Mouse (Mus musculus): ENCODE data around the gene Smyd1. TPM values are rescaled to one million over a fixed set of nuclear protein-coding genes. Genes with fewer than 3 reads are reported as not detected.
"Not testable (repeated sequence)": the region's sequence is repeated elsewhere in the genome, so short reads cannot be mapped to it uniquely, and the experiment has no call there.

Gene Smyd1
- polyA plus RNA-seq, 1 experiment from 2014 or later, result 9.6 TPM

- Histone ChIP-seq H3K4me1 (no peaks in the 10 kb centered on the region), H3K4me2 (no peak overlapping the region), H3K27ac (no peak overlapping the region), H3K9me3 (no peaks in the 10 kb centered on the region), H3K9ac (no peak overlapping the region), H3K36me3 (no peaks in the 10 kb centered on the region), H3K27me3 (no peaks in the 10 kb centered on the region), H3K4me3 (no peak overlapping the region)
- ATAC-seq (ENCODE audit: insufficient number of reproducible peaks, low FRiP score, low TSS enrichment, low read depth), result no peak
- WGBS, result 90% methylated on average over 9 of the region's 9 CpGs
These were observed 26.0 kb upstream of the Smyd1 start for GRCm38 (mm10) chr6:71348006-71348405.

- Histone ChIP-seq H3K27ac (no peak overlapping the region), H3K36me3 (no peaks in the 10 kb centered on the region), H3K4me2 (no peak overlapping the region), H3K4me1 (peaks cover 3% of the 10 kb centered on the region; the same call in 1 of the 2 replicates), H3K9me3 (no peaks in the 10 kb centered on the region), H3K9ac (no peak overlapping the region), H3K4me3 (no peak overlapping the region), H3K27me3 (no peaks in the 10 kb centered on the region)
- ATAC-seq (ENCODE audit: insufficient number of reproducible peaks, low FRiP score, low TSS enrichment, low read depth), result no peak
- WGBS, result 87% methylated on average over 9 of the region's 9 CpGs
These were observed 19.1 kb upstream of the Smyd1 start for GRCm38 (mm10) chr6:71341179-71341578.

GRCm38 (mm10) chr6:71339351-71339750 is 17.3 kb upstream of the Smyd1 start:
- Histone ChIP-seq H3K4me2 (no peak overlapping the region), H3K27me3 (no peaks in the 10 kb centered on the region), H3K27ac (no peak overlapping the region), H3K36me3 (no peaks in the 10 kb centered on the region), H3K4me1 (peaks cover 3% of the 10 kb centered on the region; the same call in 1 of the 2 replicates), H3K4me3 (no peak overlapping the region), H3K9ac (no peak overlapping the region), H3K9me3 (no peaks in the 10 kb centered on the region)
- 51% methylated on average over 4 of the region's 4 CpGs for WGBS
- ATAC-seq (ENCODE audit: insufficient number of reproducible peaks, low FRiP score, low TSS enrichment, low read depth), result no peak

GRCm38 (mm10) chr6:71338941-71339340 is 16.9 kb upstream of the Smyd1 start:
- no peak for ATAC-seq (ENCODE audit: insufficient number of reproducible peaks, low FRiP score, low TSS enrichment, low read depth)
- no peaks in the 10 kb centered on the region for H3K27me3 ChIP-seq
- no peak overlapping the region for H3K4me3 ChIP-seq
- peaks cover 3% of the 10 kb centered on the region; the same call in 1 of the 2 replicates for H3K4me1 ChIP-seq
- no peak overlapping the region for H3K27ac ChIP-seq
- H3K4me2 ChIP-seq, result no peak overlapping the region
- H3K9me3 ChIP-seq, result no peaks in the 10 kb centered on the region
- H3K36me3 ChIP-seq, result no peaks in the 10 kb centered on the region
- H3K9ac ChIP-seq, result no peak overlapping the region
- WGBS, result 86% methylated on average over 3 of the region's 3 CpGs

GRCm38 (mm10) chr6:71337666-71338065 is 15.6 kb upstream of the Smyd1 start:
- no peak overlapping the region for H3K27ac ChIP-seq
- H3K4me3 ChIP-seq, result no peak overlapping the region
- ATAC-seq (ENCODE audit: insufficient number of reproducible peaks, low FRiP score, low TSS enrichment, low read depth), result no peak
- H3K9ac ChIP-seq, result no peak overlapping the region
- H3K4me1 ChIP-seq, result peaks cover 3% of the 10 kb centered on the region; the same call in 1 of the 2 replicates
- H3K4me2 ChIP-seq, result no peak overlapping the region
- no peaks in the 10 kb centered on the region for H3K9me3 ChIP-seq
- WGBS, result 91% methylated on average over 8 of the region's 8 CpGs
- no peaks in the 10 kb centered on the region for H3K36me3 ChIP-seq
- H3K27me3 ChIP-seq, result no peaks in the 10 kb centered on the region

GRCm38 (mm10) chr6:71333578-71334273 is 11.7 kb upstream of the Smyd1 start:
- ATAC-seq (ENCODE audit: insufficient number of reproducible peaks, low FRiP score, low TSS enrichment, low read depth), result no peak
- Histone ChIP-seq H3K36me3 (no peaks in the 10 kb centered on the region), H3K4me3 (no peak overlapping the region), H3K27me3 (no peaks in the 10 kb centered on the region), H3K27ac (no peak overlapping the region), H3K4me2 (no peak overlapping the region), H3K4me1 (no peaks in the 10 kb centered on the region), H3K9me3 (no peaks in the 10 kb centered on the region), H3K9ac (no peak overlapping the region)
- 87% methylated on average over 11 of the region's 11 CpGs for WGBS

GRCm38 (mm10) chr6:71333031-71333430 is 11.0 kb upstream of the Smyd1 start:
- no peaks in the 10 kb centered on the region for H3K36me3 ChIP-seq
- ATAC-seq (ENCODE audit: insufficient number of reproducible peaks, low FRiP score, low TSS enrichment, low read depth), result no peak
- WGBS, result 79% methylated on average over 3 of the region's 3 CpGs

GRCm38 (mm10) chr6:71332236-71332965 is 10.4 kb upstream of the Smyd1 start:
- Histone ChIP-seq H3K27me3 (no peaks in the 10 kb centered on the region), H3K4me3 (no peak overlapping the region), H3K9ac (no peak overlapping the region), H3K27ac (no peak overlapping the region), H3K9me3 (no peaks in the 10 kb centered on the region), H3K36me3 (no peaks in the 10 kb centered on the region), H3K4me2 (no peak overlapping the region), H3K4me1 (no peaks in the 10 kb centered on the region)
- 71% methylated on average over 11 of the region's 11 CpGs for WGBS
- ATAC-seq (ENCODE audit: insufficient number of reproducible peaks, low FRiP score, low TSS enrichment, low read depth), result no peak

More at GRCm38 (mm10) chr6:71333031-71333430, 11.0 kb upstream of the Smyd1 start:
- H3K4me3 ChIP-seq, result no peak overlapping the region
- no peaks in the 10 kb centered on the region for H3K4me1 ChIP-seq
- H3K9me3 ChIP-seq, result no peaks in the 10 kb centered on the region
- H3K27ac ChIP-seq, result no peak overlapping the region
- H3K4me2 ChIP-seq, result no peak overlapping the region
- H3K27me3 ChIP-seq, result no peaks in the 10 kb centered on the region
- no peak overlapping the region for H3K9ac ChIP-seq

- H3K9ac ChIP-seq; H3K4me2 ChIP-seq; H3K27me3 ChIP-seq; H3K4me1 ChIP-seq; H3K27ac ChIP-seq; H3K9me3 ChIP-seq; H3K4me3 ChIP-seq; ATAC-seq (ENCODE audit: insufficient number of reproducible peaks, low FRiP score, low TSS enrichment, low read depth); H3K36me3 ChIP-seq: not testable (repeated sequence)
- 84% methylated on average over 2 of the region's 4 CpGs for WGBS
These were observed 9.5 kb upstream of the Smyd1 start for GRCm38 (mm10) chr6:71331491-71331890.

GRCm38 (mm10) chr6:71330486-71330885 is 8.5 kb upstream of the Smyd1 start:
- no peaks in the 10 kb centered on the region for H3K36me3 ChIP-seq
- no peak overlapping the region for H3K4me3 ChIP-seq
- no peak overlapping the region for H3K9ac ChIP-seq
- no peaks in the 10 kb centered on the region for H3K4me1 ChIP-seq
- H3K27ac ChIP-seq, result no peak overlapping the region
- H3K27me3 ChIP-seq, result no peaks in the 10 kb centered on the region
- ATAC-seq (ENCODE audit: insufficient number of reproducible peaks, low FRiP score, low TSS enrichment, low read depth), result no peak
- H3K9me3 ChIP-seq, result no peaks in the 10 kb centered on the region
- no peak overlapping the region for H3K4me2 ChIP-seq
- 78% methylated on average over 7 of the region's 7 CpGs for WGBS

- Histone ChIP-seq H3K4me1 (no peaks in the 10 kb centered on the region), H3K9ac (no peak overlapping the region), H3K4me2 (no peak overlapping the region), H3K36me3 (no peaks in the 10 kb centered on the region), H3K27ac (no peak overlapping the region), H3K9me3 (no peaks in the 10 kb centered on the region), H3K4me3 (no peak overlapping the region), H3K27me3 (no peaks in the 10 kb centered on the region)
- no peak for ATAC-seq (ENCODE audit: insufficient number of reproducible peaks, low FRiP score, low TSS enrichment, low read depth)
- WGBS, result 83% methylated on average over 6 of the region's 6 CpGs
These were observed 7.8 kb upstream of the Smyd1 start for GRCm38 (mm10) chr6:71329881-71330280.

- ATAC-seq (ENCODE audit: insufficient number of reproducible peaks, low FRiP score, low TSS enrichment, low read depth), result no peak
These were observed 2.8 kb upstream of the Smyd1 start for GRCm38 (mm10) chr6:71324816-71325215.

More at GRCm38 (mm10) chr6:71324816-71325215, 2.8 kb upstream of the Smyd1 start:
- no peaks in the 10 kb centered on the region for H3K27me3 ChIP-seq
- no peak overlapping the region for H3K9ac ChIP-seq
- no peak overlapping the region for H3K27ac ChIP-seq
- WGBS, result 87% methylated on average over 9 of the region's 9 CpGs
- no peak overlapping the region for H3K4me2 ChIP-seq
- no peaks in the 10 kb centered on the region for H3K36me3 ChIP-seq
- H3K4me3 ChIP-seq, result no peak overlapping the region
- H3K4me1 ChIP-seq, result no peaks in the 10 kb centered on the region
- H3K9me3 ChIP-seq, result no peaks in the 10 kb centered on the region

All from limb, embryonic 15.5 days (tissue).